Mouse (Mus musculus): Measurements from ENCODE around the gene Kiss1.

DNA sequence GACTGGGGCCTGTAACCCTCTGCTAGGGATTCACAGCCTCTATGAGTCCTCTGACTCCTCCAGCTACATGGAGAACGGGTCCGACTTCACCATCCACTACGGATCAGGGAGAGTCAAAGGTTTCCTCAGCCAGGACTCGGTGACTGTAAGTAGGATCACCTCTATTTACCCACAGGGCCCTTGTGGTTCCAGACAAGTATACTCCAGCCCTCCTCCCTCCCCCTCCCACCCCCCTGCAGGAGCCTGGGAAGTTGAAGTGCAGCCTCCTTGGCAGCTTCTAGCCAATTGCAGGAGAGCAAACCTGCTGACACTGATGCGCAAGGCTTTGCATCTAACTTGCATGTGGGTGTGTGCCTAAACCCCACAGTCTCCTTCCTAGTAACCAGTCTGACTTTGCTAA, 33.8 kb downstream of the Kiss1 start:
- TF ChIP-seq CTCF (IDR thresholded peaks at IDR 0.05; ENCODE audit: borderline replicate concordance, insufficient read depth, low read length), result no peak
- no peak for TF ChIP-seq POLR2A (IDR thresholded peaks at IDR 0.05; ENCODE audit: low read depth, low read length)
